Mouse (Mus musculus) forebrain, embryonic 16.5 days (tissue): ENCODE data around the gene Ntpcr. TPM values are rescaled to one million over a fixed set of nuclear protein-coding genes. Genes with fewer than 3 reads are reported as not detected.

Experiments
- ATAC-seq: fragments of 200-750 bp; cut with Nextera tagmentation; 2 replicates; pipeline ENCODE4 v1.8.0; 2017; ENCODE audit warnings: mild to moderate bottlenecking, moderate library complexity
- H3K27ac ChIP-seq: fragments of 300-500 bp; sonication (generic); 2 replicates; pipeline ENCODE4 v1.5.1; 2014; ENCODE audit warnings: low read length, control low read depth
- H3K27me3 ChIP-seq: fragments of 300-500 bp; sonication (generic); replicated peaks from 2 replicates; pipeline ENCODE4 v1.6.1; 2014; ENCODE audit warnings: low read length; ENCODE audit not compliant: control insufficient read depth, insufficient read depth
- H3K36me3 ChIP-seq: fragments of 300-500 bp; sonication (generic); 2 replicates; pipeline ENCODE4 v1.6.1; 2014; ENCODE audit not compliant: control insufficient read depth, insufficient read depth
- H3K4me1 ChIP-seq: fragments of 300-500 bp; sonication (generic); replicated peaks from 2 replicates; pipeline ENCODE4 v1.6.1; 2014; ENCODE audit warnings: low read length; ENCODE audit not compliant: control insufficient read depth, insufficient read depth
- H3K4me2 ChIP-seq: fragments of 300-500 bp; sonication (generic); 2 replicates; pipeline ENCODE4 v1.6.1; 2014; ENCODE audit warnings: mild to moderate bottlenecking, low read length, control low read depth
- H3K4me3 ChIP-seq: fragments of 300-500 bp; sonication (generic); replicated peaks from 2 replicates; pipeline ENCODE4 v1.5.1; 2014; ENCODE audit warnings: mild to moderate bottlenecking, low read length, control low read depth
- H3K9ac ChIP-seq: fragments of 300-500 bp; sonication (generic); replicated peaks from 2 replicates; pipeline ENCODE4 v1.6.1; 2014; ENCODE audit warnings: low read depth, low read length, control low read depth
- H3K9me3 ChIP-seq: fragments of 300-500 bp; sonication (generic); 2 replicates; pipeline ENCODE4 v1.6.1; 2016; ENCODE audit warnings: low read length; ENCODE audit not compliant: control insufficient read depth
- WGBS: fragments of 180-500 bp; shearing (Covaris S2); extraction: QIAGEN DNeasy Blood & Tissue Kit; methylation state at CpG from one replicate; pipeline ENCODE4 v1.1.7; 2014; 5-methylcytosine and 5-hydroxymethylcytosine counted together
- polyA plus RNA-seq: library from polyadenylated mRNA; unstranded; fragments of >200 nt; fragmentation: Nextera tagmentation; extraction: Ambion mirVana; gene quantifications from 2 replicates; pipeline ENCODE4 v1.2.1, GENCODE M21; 2015

The Ntpcr gene
- 26.9 and 30.1 TPM in 2 replicates for polyA plus RNA-seq

DNA sequence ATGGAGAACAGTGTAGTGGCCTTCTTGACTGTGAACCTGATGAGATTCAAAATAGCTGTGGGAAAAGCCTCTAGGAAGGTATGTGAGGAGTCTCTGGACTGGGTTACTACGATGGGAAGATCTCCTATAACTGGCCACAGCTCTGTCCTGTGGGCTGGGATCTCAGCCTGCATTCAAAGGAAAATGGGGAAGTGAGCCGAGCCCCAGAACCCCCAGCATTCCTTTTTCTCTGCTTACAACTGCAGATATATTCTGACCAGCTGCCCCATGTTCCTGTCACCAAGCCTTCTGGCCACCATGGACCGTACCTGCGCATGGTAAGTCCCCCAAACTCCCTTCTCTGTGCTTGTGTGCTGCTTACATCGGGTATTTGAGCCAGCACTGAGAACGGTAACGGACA, at the start of gene Ntpcr:
Gene Ntpcr, plus strand, starts transcription at position 218 of the 400 bp plus-strand sequence.
- no peak within 1 kb of the TSS for H3K4me2 ChIP-seq

DNA sequence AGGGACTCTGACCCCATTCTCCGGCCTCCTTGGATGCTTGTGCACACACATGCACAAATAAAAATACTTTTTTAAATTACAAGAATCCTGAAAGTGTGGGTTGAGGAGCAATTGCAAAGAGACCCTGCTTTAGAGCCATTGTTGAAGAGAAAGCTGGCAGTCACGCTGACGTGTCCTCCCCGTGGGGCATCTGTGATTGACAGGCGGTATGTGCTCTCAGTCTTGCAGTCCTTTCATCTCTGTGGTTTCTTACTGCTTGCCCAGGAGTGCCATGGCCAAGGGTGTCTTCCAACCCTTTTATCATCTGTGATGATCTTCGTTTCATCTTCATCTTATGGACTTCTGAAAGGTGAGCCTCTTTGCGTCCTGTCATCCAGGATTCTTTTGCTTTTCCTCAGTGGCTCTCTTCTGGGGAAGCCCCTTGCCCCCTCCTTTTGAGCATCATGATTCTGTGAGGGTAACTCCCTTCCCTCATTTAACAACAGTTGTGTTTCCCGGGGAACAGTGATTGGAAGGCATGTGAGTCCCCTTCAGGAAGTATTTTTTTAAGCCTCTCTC, 48.8 kb upstream of the Ntpcr start:
- Histone ChIP-seq H3K9me3 (no peaks in the 10 kb centered on the region), H3K4me2 (no peak overlapping the region), H3K4me3 (no peak overlapping the region), H3K36me3 (no peaks in the 10 kb centered on the region), H3K4me1 (no peaks in the 10 kb centered on the region), H3K27ac (no peak overlapping the region), H3K27me3 (no peaks in the 10 kb centered on the region), H3K9ac (no peak overlapping the region)
- 37% methylated on average over 8 of the region's 8 CpGs for WGBS
- ATAC-seq, result no peak

More for the DNA sequence above, at the start of gene Ntpcr:
- no peak for ATAC-seq
- Histone ChIP-seq H3K9me3 (no peaks in the 10 kb centered on the region), H3K27ac (no peak within 1 kb of the TSS), H3K4me1 (peaks cover 7% of the 10 kb centered on the region), H3K36me3 (no peaks in the 10 kb centered on the region), H3K4me3 (no peak within 1 kb of the TSS), H3K27me3 (no peaks in the 10 kb centered on the region), H3K9ac (no peak within 1 kb of the TSS)
- WGBS, result 83% methylated on average over 7 of the region's 7 CpGs

DNA sequence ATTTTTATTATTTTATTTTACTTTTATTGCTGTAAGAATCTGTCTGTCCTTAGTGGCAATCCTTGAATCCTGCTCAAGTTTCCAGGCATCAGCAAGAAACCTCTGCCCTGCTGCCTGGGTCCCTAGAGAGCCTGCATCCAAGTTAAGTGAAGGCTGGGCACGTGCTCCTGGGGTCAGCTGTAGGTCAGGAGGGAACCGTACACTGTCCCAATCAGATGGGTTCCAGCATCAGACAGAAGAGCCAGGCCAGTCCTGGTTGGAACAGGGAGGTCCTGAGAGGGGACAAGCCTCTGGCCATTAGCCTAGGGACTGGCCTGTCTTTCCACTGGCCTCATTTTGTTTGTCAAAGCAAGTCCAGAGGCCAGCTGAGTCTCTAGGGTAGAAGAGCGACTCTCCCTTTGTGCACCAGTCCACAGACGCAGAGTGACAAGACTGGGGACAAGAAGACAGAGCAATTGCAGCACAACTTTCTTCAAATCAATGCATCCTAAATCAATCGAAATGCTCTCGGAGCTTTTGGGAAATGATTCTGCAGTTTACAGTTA, 44.5 kb upstream of the Ntpcr start:
- no peaks in the 10 kb centered on the region for H3K27me3 ChIP-seq
- H3K9ac ChIP-seq, result no peak overlapping the region
- no peaks in the 10 kb centered on the region for H3K36me3 ChIP-seq
- no peaks in the 10 kb centered on the region; the same call in 1 of the 2 replicates for H3K4me1 ChIP-seq
- H3K9me3 ChIP-seq, result no peaks in the 10 kb centered on the region
- no peak overlapping the region for H3K4me2 ChIP-seq
- no peak overlapping the region for H3K27ac ChIP-seq
- ATAC-seq, result no peak
- H3K4me3 ChIP-seq, result no peak overlapping the region
- 86% methylated on average over 6 of the region's 6 CpGs for WGBS

DNA sequence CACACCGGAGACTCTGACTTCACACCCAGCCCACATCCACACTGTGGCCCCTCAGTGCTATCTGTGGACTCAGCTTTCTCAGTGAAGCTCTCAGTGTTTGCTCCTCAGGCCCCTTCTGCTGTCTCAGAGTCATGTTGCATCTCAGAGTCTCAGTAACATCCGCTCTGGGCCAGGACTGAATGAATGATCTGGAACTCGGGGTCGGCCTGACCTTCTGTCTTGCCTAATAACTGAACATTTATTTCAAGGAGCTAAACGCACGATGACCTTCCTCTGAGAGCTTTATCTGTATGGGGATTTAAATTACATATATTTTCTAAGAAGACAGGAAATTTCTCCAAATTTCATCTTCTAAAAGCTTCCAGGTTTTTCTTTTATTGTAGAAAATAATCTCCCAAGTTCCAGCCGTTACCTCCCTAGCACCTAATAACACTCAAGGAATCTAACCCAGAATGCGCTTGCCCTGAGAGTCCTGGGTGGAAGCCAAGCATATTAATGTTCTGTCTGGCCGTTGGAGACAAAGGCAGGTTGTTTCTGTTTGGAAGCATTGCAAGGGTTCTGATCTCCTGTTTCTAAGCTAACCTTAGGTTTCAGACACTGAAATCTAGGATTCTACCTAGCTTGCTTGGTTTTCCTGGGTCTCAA, 43.4 kb upstream of the Ntpcr start:
- no peak overlapping the region for H3K27ac ChIP-seq
- 67% methylated on average over 9 of the region's 9 CpGs for WGBS
- no peak for ATAC-seq

DNA sequence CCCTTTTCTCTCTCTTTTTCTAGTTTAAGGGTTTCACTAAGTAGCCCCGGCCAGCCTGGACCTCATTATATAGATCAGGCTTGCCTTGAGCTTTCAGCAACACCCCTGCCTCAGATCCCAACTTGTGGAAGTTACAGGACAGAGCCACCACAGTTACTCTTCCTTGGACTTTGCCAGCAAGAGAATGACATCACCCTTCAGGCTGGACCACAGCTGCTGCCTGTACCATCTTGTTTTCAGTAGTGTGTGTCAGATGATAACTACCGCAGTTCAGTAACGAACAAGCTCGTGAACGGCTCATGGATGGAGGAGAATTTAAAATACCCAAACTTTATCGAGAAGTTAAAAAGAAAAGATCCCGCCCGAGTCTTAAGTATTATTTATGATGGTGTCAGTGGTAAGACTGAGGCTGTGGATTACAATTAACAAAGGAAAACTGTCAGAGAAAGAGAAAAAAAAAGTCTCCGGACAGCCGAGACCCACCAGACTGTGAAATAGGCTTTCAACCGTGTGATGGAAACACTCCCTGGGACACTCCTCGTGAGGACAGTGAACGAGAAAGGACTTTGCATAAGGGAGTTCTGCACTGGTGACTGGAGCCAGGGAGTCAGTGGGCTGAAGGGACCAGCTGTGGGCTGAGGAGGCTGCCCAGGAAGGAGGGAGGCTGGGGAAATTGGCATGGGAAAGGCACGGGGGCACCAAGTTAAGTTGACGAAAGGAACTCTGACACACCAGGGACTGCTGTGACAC, 39.4 kb upstream of the Ntpcr start:
- H3K9ac ChIP-seq, result no peak overlapping the region

More for the DNA sequence above, 43.4 kb upstream of the Ntpcr start:
- Histone ChIP-seq H3K4me2 (no peak overlapping the region), H3K27me3 (no peaks in the 10 kb centered on the region), H3K9me3 (no peaks in the 10 kb centered on the region), H3K9ac (no peak overlapping the region), H3K36me3 (no peaks in the 10 kb centered on the region), H3K4me3 (no peak overlapping the region), H3K4me1 (no peaks in the 10 kb centered on the region; the same call in 1 of the 2 replicates)

DNA sequence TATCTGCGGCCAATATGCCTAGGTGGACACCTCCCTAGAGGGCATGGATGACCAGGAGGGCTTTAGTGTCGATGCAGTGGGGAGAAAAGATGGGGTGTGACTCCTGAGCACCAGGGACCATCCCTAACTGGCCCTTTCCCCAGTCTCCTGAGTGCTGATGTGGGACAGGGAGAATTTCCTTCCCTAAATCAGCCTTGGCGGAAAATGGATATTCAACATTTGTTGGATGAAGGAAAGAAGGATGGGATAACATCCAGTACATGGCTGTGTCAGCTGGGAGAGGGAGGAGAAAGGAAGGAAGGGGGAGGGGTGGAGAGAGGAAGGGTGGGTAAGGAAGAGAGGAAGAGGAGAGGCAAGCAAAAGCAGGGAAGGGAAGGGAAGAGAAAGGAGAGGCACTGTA, 38.8 kb upstream of the Ntpcr start:
- WGBS, result 84% methylated on average over 3 of the region's 3 CpGs

More for the DNA sequence above, 39.4 kb upstream of the Ntpcr start:
- no peaks in the 10 kb centered on the region for H3K36me3 ChIP-seq
- H3K9me3 ChIP-seq, result no peaks in the 10 kb centered on the region
- H3K4me2 ChIP-seq, result no peak overlapping the region
- H3K4me3 ChIP-seq, result no peak overlapping the region
- H3K27me3 ChIP-seq, result no peaks in the 10 kb centered on the region
- WGBS, result 43% methylated on average over 15 of the region's 15 CpGs
- ATAC-seq, result no peak
- H3K27ac ChIP-seq, result no peak overlapping the region
- peaks cover 2% of the 10 kb centered on the region; the same call in 1 of the 2 replicates for H3K4me1 ChIP-seq

DNA sequence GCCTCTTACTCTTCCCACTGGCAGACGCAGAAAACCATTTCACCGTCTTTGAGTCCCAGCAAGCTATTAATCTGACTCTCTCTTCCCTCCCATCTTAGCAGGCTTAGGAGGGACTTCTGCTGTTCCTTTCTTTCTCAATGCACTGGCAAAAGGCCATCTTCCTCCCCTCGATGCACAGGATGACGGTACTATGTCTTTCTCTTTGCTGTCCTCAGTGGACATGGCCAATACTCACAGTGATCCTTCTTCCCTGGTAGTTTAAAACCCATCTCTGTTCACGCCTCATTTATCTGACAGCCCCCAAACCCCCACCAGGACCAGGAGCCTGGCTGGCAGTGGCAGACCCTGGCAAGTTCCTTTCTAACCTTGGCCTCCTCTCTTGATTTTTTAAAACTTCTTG, 37.3 kb upstream of the Ntpcr start:
- Histone ChIP-seq H3K27ac (no peak overlapping the region), H3K9me3 (no peaks in the 10 kb centered on the region), H3K4me2 (no peak overlapping the region), H3K4me1 (0 out of 2 replicates have a peak, but pooled peaks cover 2% of the 10 kb centered on the region), H3K4me3 (no peak overlapping the region), H3K36me3 (no peaks in the 10 kb centered on the region), H3K27me3 (no peaks in the 10 kb centered on the region), H3K9ac (no peak overlapping the region)
- WGBS, result 44% methylated on average over 5 of the region's 5 CpGs
- no peak for ATAC-seq

More for the DNA sequence above, 38.8 kb upstream of the Ntpcr start:
- Histone ChIP-seq H3K4me3 (no peak overlapping the region), H3K9ac (no peak overlapping the region), H3K4me2 (no peak overlapping the region), H3K9me3 (no peaks in the 10 kb centered on the region), H3K27ac (no peak overlapping the region), H3K36me3 (no peaks in the 10 kb centered on the region), H3K27me3 (no peaks in the 10 kb centered on the region), H3K4me1 (peaks cover 2% of the 10 kb centered on the region; the same call in 1 of the 2 replicates)
- ATAC-seq, result no peak

DNA sequence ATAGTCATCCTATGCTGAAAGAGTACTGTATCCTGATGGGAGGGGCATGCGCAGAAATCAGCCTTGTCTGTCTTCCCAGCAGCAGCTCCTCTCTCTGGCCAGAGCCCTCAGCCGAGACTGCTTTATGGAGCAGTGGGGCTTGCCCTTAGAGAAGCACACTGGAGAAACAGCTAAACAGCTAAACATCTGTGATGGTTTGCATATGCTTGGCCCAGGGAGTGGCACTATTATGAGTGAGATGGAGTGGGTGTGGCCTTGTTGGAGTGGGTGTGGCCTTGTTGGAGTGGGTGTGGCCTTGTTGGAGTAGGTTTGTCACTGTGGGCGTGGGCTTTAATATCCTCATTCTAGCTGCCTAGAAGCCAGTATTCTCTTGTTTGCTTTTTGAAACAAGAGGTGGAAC, 36.6 kb upstream of the Ntpcr start:
- H3K9ac ChIP-seq, result no peak overlapping the region
- no peak overlapping the region for H3K4me3 ChIP-seq
- H3K4me1 ChIP-seq, result 0 out of 2 replicates have a peak, but pooled peaks cover 2% of the 10 kb centered on the region
- WGBS, result 84% methylated on average over 3 of the region's 3 CpGs
- no peak overlapping the region for H3K4me2 ChIP-seq
- no peaks in the 10 kb centered on the region for H3K27me3 ChIP-seq
- H3K36me3 ChIP-seq, result no peaks in the 10 kb centered on the region
- no peak overlapping the region for H3K27ac ChIP-seq
- H3K9me3 ChIP-seq, result no peaks in the 10 kb centered on the region
- no peak for ATAC-seq

DNA sequence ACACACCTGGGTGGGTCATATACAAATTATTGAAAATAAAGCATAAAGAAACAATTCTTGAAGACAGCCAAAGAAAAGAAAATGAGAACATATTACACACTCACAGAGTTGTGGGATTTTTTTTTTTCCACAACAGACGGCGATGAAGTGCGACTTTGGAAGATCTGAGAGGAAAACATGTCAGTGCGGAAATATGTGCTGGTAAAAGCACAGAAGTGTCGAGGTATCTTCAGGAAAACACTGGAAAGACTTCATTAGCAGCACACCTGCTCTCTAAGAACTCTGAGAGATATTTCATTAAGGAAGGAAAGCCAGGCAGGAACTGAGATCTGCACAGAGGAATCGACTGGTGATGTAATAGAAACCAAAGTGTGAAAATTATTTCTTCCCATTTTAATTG, 33.8 kb upstream of the Ntpcr start:
- Histone ChIP-seq H3K27ac (peak overlapping the region; percentile 37; the same call in 1 of the 2 replicates), H3K4me1 (0 out of 2 replicates have a peak, but pooled peaks cover 2% of the 10 kb centered on the region), H3K4me2 (no peak overlapping the region), H3K27me3 (no peaks in the 10 kb centered on the region), H3K9ac (no peak overlapping the region), H3K9me3 (peaks cover 3% of the 10 kb centered on the region; the same call in 1 of the 2 replicates), H3K36me3 (no peaks in the 10 kb centered on the region), H3K4me3 (no peak overlapping the region)
- ATAC-seq, result peak; percentile 40
- WGBS, result 61% methylated on average over 6 of the region's 6 CpGs
